Mouse (Mus musculus) heart, adult 18-20 months (tissue): Measurements from ENCODE around the gene Larp6. TPM values are rescaled to one million over a fixed set of nuclear protein-coding genes. Genes with fewer than 3 reads are reported as not detected.

ENCODE experiments used
- DNase-seq, 2 experiments: peaks; one replicate each; pipeline ENCODE4 v3.0.0; 2021 to 2022; ENCODE audit warnings: mixed read lengths in 1 of 2
- total RNA-seq, 2 experiments: library from RNA; stranded (reverse); gene quantifications; 2 replicates each; pipeline ENCODE4 v1.2.3; 2021

Larp6 gene
- total RNA-seq, 2 experiments from 2014 or later, result 1.1 to 1.3 TPM

DNA sequence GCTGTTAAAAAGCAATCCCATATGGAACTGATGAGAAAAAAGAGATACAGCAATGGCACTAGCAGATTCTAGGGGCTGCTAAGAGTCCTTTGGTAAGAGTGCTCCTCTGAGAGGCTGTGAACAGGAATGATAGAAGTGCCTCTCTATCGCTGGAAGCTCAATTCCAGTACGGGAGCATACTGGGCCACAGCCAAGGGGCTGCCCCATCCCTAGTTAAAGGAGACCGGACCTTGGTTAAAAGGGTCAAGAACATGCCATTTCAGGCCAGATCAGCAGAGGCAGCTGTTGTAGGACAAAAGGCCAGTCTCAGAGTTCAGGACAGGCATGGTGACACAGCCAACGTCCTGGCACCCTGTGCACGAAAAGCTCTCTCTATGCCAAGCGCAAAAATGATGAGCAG, 1.4 kb downstream of the Larp6 start:
- peak; percentile 34 to 39 for DNase-seq

DNA sequence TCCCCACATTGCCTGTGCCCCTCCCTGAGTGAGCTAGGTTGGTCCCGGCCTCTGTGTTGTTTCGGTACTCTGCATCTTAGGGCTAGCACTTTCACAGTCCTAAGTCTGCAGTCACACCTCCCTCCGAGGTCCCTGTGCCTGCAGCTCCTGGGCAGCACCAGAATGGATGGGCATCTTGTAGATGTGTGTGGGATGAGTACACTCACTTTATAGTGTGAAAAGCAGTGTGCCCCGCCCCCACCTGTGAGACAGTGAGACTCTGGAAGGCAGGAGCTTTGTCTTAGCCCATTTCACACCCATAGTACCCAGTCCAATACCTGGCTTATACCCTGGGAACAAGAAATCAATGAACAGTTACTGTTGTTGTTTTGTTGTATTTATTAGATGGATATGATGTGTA, 2.5 kb downstream of the Larp6 start:
- no peak for DNase-seq

DNA sequence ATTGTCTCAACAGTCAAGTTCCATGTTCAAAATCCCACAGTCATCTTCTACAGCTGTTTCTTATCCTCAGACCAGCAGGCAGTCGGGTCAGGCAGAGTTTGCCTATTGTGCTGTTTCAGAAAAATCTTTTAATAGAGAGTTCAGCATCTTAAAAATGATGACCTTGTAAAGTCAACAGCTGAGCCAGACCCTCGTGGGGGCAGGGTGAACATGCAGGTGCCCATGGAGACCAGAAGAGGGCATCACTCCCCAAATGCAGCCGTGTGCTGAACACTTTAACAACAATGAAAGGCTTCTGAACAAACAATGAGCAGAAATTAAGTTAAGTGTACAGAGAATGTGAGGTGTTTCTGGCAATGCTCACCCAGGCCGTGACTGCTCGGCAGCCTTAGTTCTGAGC, 3.0 kb downstream of the Larp6 start:
- DNase-seq, result no peak

DNA sequence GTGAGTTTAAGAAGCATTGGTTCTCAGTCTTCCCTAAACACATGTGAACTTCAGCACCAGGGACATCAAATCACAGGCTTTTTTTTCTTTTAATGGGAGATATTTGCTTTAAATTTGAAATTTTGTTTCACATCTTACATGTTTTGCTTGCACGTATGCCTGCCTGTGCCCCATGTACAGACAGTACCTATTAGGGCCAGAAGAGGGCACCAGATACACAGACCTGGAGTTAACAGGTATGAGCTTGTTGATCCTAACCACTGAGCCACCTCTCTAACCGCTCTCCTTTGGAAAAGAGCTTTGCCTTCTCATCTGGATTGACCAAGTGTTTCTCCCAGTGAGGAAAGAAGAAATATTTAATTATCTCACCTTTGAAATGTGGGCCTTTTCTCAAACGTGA, 5.5 kb downstream of the Larp6 start:
- DNase-seq, result peak; percentile 57 to 82

DNA sequence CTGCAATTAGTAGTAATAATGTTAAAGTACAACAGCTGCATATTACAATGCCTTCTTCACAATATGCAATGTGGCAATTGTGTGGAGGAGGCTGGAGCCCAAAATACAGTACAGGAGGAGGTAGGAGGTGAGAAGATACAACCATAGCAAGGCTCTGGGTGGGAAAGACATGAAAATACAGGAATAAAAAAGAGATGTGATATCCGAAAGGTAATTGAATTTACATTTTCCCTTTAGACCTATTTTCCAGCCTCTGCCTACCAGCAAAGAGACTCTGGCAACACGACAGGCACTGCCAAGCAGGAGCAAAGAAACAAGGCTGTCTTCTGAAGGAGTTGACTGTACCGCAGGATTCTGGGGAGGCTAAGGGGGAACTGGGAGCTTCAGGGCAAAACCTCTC, 6.9 kb downstream of the Larp6 start:
- DNase-seq, result no peak

DNA sequence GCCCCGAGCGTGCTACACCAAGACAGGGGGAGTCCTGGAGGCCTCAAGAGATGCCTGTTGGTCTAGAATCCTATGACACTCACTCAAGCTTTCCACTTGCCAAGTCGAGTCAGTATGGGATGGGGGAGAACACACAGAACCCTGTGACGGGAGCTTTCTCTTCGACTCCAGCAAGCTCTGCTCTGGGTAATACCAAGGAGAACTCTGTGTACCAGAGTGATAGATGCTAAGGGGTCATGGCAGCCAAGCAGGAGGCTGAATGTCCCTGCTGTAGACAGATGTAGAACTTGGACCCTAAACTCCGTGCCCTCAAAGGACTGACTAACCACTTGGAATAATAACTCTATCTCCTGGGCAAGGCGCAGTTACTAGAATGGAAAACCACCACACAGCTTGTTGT, 12.2 kb downstream of the Larp6 start:
- DNase-seq, result no peak

DNA sequence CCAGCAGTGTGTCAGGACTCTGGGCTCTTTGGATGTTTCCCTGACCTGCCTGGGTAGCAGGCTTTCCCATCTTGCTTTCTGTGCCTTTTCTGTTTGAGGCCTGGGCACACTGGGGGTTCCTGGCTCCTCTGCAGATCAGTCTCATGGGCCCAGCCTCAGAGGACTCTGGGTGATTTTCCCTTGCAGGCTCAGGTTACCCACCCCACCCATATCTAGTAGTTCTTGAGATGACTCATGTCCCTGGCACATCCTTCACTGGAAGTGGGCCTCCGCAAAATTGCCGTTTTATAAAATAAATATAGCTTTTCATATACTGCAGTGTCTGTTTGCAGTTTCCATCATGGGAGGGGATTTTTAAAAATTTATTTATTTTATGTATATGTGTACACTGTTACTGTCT, 21.5 kb downstream of the Larp6 start:
- DNase-seq, result no peak

DNA sequence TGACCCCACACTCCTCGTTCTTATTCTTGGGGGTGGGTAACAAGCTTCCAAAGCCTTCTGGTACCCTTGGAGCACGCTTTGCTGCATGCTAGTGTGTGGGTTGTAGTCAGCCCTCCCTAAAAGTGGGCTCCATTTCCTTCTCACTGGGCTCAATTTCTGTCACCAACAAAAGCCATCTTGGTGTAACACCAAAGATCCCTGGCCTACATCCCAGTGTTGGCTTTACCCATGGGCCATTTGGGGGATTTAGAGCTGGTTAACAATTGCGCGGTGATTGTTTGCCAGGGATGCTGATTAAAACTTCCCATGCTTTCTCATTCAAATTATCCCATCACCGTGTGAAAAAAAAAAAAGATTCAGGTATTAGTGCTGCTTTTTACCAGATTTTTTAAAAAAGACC, 26.3 kb downstream of the Larp6 start:
- DNase-seq, result no peak

DNA sequence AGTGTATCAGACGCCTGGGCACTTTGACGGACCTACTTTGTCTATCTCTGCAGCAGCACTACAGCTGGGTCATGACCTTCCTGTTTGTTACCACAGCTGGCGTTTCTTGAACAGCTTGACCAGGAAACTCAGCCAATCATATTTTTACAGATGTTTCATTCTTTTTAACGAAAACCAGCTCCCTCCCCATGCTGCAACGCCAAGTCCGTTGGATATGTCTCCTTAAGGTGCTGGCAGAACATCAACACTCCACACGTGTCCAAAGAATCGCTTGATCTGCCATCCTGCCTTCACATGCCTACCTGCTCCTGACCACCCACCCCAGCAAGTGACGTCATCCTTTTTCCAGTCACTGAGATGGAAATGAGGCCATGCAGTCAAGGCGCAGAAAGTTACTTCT, 28.6 kb downstream of the Larp6 start:
- peak; percentile 67 to 71 for DNase-seq

DNA sequence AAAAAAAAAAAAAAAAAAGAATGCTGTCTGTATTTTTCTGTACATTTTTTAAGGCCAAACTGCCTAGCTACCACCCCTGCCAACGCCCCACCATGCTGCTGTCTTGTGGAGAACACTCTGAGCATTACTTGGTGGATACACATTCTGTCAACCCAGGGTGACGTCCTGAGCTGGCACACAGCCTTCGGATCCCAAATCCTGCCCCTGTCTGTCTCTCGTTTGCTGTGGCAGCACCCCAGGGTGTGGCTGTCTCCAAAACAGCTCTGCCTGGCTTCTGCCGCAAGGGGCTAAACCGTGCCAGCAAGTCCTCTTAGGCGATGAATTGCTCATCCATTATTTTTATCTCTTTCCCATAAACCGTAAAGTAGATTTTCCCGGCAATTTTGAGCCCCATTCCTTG, 29.7 kb downstream of the Larp6 start:
- DNase-seq, result peak; percentile 63 to 70

DNA sequence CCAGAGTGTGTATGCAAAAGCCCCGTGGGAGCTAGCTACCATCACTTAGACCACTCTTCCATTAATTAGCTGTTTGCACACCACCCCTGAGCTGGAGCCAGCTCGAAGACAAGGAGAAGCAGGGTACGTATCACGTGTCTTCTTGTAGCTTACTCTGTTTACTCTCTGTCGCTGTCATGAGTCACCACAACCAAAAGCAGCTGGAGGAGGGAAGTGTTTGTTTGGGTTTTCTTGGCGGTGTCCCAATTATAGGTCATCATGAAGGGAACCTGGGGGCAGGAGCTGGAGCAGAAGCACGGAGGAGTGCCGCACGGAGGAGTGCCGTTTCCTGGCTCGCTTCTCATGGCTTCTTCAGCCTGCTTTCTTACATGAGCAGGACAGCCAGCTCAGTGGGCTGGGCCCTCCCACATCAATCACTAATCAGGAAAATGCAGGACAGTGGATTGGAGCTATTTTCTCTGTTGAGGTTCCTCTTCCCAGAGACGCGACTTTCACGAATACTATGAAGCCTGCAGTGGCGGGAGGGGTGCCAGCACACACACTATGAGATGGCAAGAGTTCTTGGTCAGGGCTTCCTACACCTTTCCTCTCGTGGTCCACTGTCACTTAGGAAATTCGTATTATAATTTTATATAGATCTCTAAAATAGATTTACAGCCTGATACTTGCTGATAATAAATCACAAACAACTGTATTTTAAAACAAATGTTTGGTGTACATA, 30.6 kb downstream of the Larp6 start:
- DNase-seq, result peak; percentile 77 to 87

DNA sequence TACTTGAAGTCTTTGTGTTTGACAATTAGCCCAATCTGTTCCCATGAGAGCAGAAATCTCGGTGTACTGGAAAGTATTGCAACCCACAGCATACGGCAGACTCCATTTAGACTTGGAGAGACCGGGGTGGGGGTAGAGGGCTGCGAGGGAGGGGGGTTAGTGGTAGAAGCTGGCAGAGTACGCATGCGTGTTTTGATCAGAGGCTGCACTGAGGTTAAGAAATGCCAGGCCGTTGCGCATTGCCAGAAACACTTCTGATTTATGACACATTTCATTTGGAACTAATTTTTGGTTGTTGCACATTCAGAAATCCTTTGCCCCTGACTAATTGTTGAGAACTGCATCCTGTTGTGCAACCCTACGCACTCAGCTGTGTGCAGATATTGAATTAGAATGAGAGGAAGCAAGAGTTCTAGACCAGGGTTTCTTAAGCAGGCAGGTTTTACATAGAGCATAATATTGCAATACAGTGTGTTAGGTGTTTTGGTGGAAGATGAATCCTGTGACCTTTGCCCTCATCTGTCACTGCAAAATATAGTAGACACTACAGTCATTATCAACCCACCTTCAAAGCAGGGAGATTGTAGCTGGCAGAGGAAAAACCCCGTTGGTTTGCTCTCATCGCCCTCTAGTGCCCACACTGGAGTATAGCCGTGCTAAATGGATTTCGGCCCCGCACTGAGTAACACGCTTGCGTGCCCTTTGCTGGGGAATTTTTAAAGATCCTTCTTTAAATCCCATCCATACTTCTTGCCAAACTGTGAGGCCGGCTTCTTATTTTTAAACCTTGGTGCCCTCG, 31.6 kb downstream of the Larp6 start:
- DNase-seq, result peak; percentile 75 to 80

DNA sequence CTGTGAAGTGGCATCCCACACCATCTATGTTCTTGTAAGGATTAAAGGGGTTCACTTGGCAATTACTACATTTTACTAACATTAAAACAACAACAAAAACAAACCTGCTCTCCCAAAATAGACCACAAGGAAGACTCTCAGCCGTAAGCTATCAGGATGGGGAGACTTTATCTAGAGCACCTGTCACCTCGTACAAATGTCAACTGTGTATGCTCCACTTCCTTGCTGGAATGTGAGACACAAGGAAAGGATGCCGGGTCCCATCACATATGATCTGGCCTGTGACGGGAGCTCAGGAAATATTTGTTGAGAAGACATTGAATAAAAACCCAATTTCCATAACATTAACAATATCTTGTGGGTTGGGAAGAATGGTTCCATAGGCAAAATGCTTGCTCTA, 32.2 kb downstream of the Larp6 start:
- DNase-seq, result no peak

DNA sequence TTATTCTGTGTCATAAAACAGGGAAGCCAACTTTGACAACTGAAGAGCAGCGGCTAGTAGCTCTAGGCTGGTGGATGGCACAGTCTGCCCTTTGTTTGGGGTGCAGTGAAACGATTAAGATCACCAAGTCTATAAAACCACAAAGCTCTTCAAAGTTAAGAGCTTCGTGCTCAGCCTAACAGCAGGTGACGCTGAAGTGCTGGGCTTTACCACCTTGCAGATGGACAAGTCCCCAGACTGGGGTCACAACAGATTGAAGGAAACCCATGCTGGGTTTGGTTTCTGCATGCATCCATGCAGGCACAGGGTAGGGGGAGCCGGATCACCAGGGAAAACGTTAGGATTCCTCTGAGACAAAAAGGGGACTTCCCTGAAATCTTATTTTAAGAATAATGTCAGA, 33.8 kb downstream of the Larp6 start:
- DNase-seq, result no peak

DNA sequence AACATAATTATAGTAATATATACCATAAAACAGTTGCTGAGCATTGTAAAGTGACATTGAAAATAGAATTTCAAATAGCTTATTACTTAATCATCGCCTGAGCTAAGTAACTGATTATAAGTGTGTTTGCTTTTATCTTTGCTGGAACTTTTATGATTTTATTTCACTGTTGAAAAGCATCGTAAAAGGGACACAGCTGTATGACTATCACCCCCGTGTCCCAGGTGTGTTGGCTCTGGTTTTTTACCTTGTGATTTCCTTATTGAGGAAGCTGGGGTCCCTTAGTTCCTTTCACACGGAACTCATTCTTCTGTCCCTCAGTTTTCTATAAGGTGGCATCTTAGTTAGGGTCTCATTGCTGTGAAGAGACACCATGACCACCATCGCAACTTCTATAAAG, 34.9 kb downstream of the Larp6 start:
- no peak for DNase-seq

DNA sequence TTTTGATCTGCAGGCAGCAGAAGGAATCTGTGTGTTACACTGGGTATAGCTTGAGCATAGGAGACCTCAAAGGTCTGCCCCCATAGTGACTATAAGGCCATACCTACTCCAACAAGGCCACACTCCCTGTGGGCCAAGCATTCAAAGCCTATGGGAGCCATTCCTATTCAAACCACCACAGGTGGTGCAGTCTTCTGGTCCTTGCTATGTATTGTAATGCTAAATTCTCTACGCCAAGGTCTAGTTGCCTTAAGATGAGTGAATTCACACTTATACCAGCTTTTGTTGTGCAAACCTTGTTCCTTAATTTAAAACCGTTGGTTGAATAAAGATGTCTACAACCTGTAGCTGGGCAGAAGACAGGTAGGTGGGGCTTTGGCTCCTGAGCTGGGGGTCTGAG, 35.4 kb downstream of the Larp6 start:
- no peak for DNase-seq

DNA sequence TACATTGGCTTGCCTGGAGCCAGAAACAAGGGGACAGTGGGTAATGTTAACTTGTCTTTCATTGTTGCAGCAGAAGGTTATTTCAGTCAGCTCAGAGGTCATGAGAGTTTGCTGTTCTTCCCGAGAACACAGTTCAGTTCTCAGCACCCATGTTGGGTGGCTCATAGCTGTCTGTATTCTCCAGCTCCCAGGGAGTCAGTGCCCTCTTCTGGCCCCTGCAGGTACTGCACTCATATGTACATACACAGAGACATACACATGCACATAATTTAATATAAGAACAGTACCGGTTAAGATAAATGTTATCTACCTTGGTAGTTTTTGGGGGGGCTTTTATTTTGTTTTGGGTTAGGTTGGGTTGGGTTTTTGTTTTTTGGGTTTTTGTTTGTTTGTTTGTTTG, 36.3 kb downstream of the Larp6 start:
- no peak for DNase-seq

DNA sequence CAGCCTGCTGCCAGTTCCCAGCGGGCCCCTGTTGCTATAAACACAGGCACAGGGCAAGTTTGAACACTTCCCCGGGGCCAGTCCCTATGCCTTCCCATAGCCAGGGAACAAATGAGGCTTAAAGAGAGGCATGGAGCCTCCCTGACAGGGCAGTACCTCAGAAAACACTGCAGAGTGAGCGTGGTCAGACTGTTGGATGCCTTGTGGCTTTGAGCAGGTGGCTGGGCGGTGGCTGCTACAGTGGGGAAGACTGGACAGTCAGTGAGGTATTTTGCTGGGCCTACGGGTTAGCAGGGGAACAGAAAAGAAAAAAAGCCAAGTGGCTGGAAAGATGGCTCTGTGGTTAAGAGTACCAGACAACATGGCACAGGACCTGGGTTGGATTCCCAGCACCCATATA, 38.3 kb downstream of the Larp6 start:
- DNase-seq, result no peak

DNA sequence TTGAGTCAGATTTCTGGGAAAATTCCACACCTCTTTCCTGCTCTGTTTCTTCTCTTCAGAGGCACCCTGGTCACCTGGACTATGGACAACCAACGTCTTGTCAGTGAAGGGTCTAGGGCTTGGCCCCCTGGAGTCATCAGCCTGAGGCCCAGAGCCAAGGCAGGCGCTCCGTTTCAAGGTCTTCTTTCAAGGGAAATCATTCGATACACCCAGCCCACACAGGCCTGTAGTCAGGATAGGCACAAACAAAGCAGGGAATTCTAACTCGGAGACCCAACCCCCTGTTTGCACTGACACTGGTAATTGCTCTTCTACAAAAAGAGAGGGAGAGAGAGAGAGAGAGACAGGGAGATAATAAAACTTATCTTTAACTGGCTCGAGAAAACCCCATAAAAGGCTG, 39.2 kb downstream of the Larp6 start:
- no peak for DNase-seq

DNA sequence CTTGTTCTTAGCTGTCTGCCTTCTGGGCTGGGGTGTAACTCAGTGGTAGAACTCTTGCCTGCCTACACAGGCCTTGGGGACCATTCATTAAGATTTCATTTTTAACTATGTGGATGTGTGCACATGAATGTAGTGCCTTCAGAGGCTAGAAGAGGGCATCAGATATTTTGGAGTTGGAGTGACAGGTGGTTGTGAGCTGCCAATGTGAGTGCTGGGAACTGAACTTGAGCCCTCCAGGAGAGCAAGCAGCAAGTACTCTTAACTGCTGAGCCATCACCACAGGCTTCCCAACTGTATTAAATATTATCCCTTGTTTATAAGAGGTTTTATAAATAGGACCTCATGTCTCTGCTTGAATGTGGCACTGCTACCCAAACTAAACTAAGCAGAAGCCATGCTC, 39.8 kb downstream of the Larp6 start:
- DNase-seq, result no peak

DNA sequence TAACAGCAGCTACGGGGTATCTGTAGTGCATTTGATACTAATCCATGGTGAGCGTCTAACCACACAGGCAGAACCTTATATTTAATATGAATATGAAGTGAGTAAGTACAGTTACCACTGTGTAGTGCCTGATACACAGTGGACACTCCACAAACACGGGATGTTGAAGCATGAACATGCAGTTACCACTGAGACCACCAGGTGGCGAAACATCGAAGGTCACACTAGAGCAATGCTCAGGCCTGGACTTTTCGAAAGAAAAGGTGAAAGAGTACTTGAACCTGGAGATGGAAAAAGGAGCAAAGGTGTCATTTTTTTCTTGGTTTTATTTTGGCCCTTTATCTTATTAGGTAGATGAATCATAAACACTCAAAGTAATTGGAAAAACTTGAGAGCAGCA, 43.5 kb downstream of the Larp6 start:
- peak; percentile 71 to 92 for DNase-seq

DNA sequence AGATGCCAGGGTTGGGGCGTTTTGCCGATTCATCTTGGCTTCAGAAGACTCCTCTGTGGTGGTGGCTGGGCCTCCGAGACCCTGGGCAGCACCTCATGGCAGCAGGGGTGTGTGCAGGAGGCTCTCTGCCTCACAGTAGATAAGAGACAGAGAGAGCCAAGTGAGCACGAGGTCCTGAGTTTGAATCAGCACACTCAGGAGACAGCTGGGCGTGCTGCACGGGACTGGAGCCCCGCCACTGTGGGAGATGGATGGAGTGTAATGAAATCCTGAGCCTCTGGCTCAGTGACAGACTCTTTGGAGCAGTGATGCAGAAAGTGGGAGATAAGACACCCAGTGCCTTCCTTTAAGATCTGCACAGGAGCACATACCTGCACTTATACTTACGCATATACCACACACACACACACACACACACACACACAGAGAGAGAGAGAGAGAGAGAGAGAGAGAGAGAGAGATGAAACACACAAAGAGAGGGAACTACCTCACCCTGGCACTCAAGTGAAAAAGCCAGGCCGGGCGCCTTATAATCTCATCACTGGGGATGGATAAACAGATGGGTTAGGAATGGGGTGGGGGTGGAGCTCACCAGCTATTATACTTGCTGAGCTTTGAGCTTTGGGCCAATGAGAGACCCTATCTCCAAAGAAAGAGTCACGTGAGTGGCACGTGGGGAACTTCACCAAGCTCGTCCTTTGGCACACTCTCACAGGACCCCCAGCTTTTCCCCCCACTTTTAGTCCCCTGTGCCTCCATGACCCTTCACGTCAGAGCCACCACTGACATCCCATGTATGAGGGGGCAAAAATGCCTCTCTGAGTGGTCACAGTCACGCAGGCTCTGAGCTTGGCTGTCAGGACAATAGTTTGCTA, 44.3 kb downstream of the Larp6 start:
- DNase-seq, result peak; percentile 57 to 58

DNA sequence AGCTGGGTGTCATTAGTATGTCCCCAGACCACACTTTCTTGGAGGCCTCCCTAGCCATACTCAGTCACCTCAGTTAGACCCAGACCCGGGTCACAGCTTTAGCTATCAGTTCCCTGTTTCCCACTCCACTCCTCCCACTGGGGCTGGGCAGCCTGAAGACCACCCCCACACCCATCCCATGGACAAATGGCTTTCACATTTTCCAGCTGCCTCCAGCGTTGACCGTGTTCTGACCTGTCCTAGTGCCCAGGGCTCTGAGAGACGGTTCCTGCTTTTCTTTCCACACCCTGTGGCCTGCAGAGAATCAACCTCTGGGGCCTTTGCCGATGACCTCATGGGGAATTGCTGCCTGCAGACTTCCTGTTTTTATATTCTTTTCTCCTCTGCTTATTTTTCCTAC, 45.0 kb downstream of the Larp6 start:
- DNase-seq, result peak; percentile 49 to 72
